Mouse (Mus musculus) lung, embryonic 14.5 days (tissue): ENCODE data around the gene Gm49383. TPM values are rescaled to one million over a fixed set of nuclear protein-coding genes. Genes with fewer than 3 reads are reported as not detected.

Source experiments
- ATAC-seq: fragments of 200-750 bp; cut with Nextera tagmentation; 2 replicates; pipeline ENCODE4 v1.8.0; 2017; ENCODE audit warnings: mild to moderate bottlenecking, moderate TSS enrichment, moderate library complexity; ENCODE audit not compliant: insufficient read depth
- DNase-seq: peaks from one replicate; pipeline ENCODE4 v3.0.0-alpha.2; 2015
- H3K27ac ChIP-seq: fragments of 300-500 bp; sonication (generic); 2 replicates; pipeline ENCODE4 v1.5.1; 2014; ENCODE audit warnings: low read depth, mild to moderate bottlenecking, moderate library complexity
- H3K27me3 ChIP-seq: fragments of 300-500 bp; sonication (generic); 2 replicates; pipeline ENCODE4 v1.6.1; 2014; ENCODE audit warnings: low read length, control low read depth; ENCODE audit not compliant: insufficient read depth
- H3K36me3 ChIP-seq: fragments of 300-500 bp; sonication (generic); 2 replicates; pipeline ENCODE4 v1.6.1; 2014; ENCODE audit warnings: control low read depth; ENCODE audit not compliant: insufficient read depth
- H3K4me1 ChIP-seq: fragments of 300-500 bp; sonication (generic); 2 replicates; pipeline ENCODE4 v1.6.1; 2014; ENCODE audit warnings: antibody characterized with exemption, control low read depth; ENCODE audit not compliant: insufficient read depth
- H3K4me2 ChIP-seq: fragments of 300-500 bp; sonication (generic); 2 replicates; pipeline ENCODE4 v1.6.1; 2014; ENCODE audit warnings: mild to moderate bottlenecking
- H3K4me3 ChIP-seq: fragments of 300-500 bp; sonication (generic); 2 replicates; pipeline ENCODE4 v1.5.1; 2014; ENCODE audit warnings: low read depth, low read length
- H3K9ac ChIP-seq: fragments of 300-500 bp; sonication (generic); 2 replicates; pipeline ENCODE4 v1.6.1; 2014
- H3K9me3 ChIP-seq: fragments of 300-500 bp; sonication (generic); 2 replicates; pipeline ENCODE4 v1.6.1; 2016; ENCODE audit warnings: low read depth, low read length, control low read depth
- CTCF ChIP-seq: IDR thresholded peaks from 2 replicates; pipeline ENCODE4 v1.5.1; 2016; ENCODE audit warnings: antibody characterized with exemption, low read depth
- WGBS: fragments of 180-500 bp; shearing (Covaris S2); extraction: QIAGEN DNeasy Blood & Tissue Kit; methylation state at CpG from one replicate; pipeline ENCODE4 v1.1.7; 2014; 5-methylcytosine and 5-hydroxymethylcytosine counted together
- polyA plus RNA-seq: library from polyadenylated mRNA; unstranded; fragments of >200 nt; fragmentation: Nextera tagmentation; extraction: Ambion mirVana; gene quantifications from 2 replicates; pipeline ENCODE4 v1.2.1, GENCODE M21; 2014

Gene Gm49383
- 31.4 and 31.6 TPM in 2 replicates for polyA plus RNA-seq

GRCm38 (mm10) chr12:69196444-69197377 lies at the start of gene Gm49383:
Gm49383 (minus strand) TSS chr12:69197104.
- under 1% methylated on average over 75 of the region's 75 CpGs for WGBS
- Histone ChIP-seq H3K36me3 (peaks cover 30% of the 10 kb centered on the region), H3K9me3 (no peaks in the 10 kb centered on the region), H3K4me1 (no peaks in the 10 kb centered on the region), H3K27ac (peak within 1 kb of the TSS; percentile 91), H3K4me3 (peak within 1 kb of the TSS; percentile 97), H3K4me2 (peak within 1 kb of the TSS; percentile 98), H3K9ac (peak within 1 kb of the TSS; percentile 81), H3K27me3 (no peaks in the 10 kb centered on the region)
- no peak for TF ChIP-seq CTCF
- DNase-seq (peak; percentile 92), ATAC-seq (peak; percentile 76)

GRCm38 (mm10) chr12:69241771-69242431 lies 45.0 kb upstream of the Gm49383 start:
- Histone ChIP-seq H3K9me3 (no peaks in the 10 kb centered on the region), H3K9ac (peak overlapping the region; percentile 86), H3K36me3 (no peaks in the 10 kb centered on the region), H3K4me3 (peak overlapping the region; percentile 68), H3K27me3 (no peaks in the 10 kb centered on the region), H3K4me2 (peak overlapping the region; percentile 75), H3K27ac (peak overlapping the region; percentile 78), H3K4me1 (no peaks in the 10 kb centered on the region)
- ATAC-seq (peak; percentile 96), DNase-seq (peak; percentile 83)
- WGBS, result under 1% methylated on average over 64 of the region's 64 CpGs
- TF ChIP-seq CTCF, result no peak

DNA sequence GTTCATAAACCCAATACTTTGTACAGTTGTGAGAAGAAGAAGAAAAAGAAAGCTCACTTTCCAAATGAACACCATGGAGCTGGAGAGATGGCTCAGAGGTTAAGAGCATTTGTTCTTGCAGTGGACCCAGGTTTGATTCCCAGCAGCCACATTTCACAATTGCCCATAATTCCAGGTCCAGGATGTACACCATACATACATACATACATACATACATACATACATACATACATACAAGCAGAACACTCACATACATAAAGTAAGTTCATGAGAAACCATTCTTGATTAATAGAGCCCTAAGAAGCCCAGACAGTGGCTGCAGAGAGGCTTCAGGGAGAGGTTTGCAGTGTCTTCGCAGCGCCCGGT lies 44.5 kb upstream of the Gm49383 start:
- Histone ChIP-seq H3K27me3 (no peaks in the 10 kb centered on the region), H3K4me3 (peak overlapping the region; percentile 68), H3K27ac (peak overlapping the region; percentile 78), H3K9ac (peak overlapping the region; percentile 86), H3K4me1 (no peaks in the 10 kb centered on the region), H3K9me3 (no peaks in the 10 kb centered on the region), H3K4me2 (peak overlapping the region; percentile 75), H3K36me3 (no peaks in the 10 kb centered on the region)
- TF ChIP-seq CTCF, result no peak
- DNase-seq, result no peak
- ATAC-seq, result no peak
- WGBS, result 0% methylated on average over 3 of the region's 3 CpGs

DNA sequence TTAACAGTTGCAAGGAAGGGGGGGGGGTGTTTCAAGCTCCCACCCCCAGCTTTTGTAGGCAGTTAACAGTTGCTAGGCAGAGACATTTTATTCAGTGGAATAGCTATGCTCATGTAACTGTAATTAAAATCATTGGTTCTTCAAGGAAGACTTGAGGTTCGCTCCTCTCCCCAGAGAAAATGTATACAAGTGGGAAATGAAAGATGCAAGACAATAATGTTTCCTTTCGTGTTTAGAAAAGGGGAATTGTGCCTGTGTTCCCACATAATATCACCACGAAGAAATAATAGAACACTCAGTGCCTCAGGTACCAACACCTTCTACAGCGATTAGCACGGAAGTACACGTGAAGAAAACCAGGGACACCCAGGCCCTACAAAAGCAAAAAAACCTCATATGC lies 44.0 kb upstream of the Gm49383 start, which contains the start of gene Klhdc1:
Klhdc1 (plus strand) TSS at position 301 of the 400 bp plus-strand sequence.
- H3K4me2 ChIP-seq, result peak within 1 kb of the TSS; percentile 75
- no peak for TF ChIP-seq CTCF
- WGBS, result 73% methylated on average over 6 of the region's 6 CpGs
- peak within 1 kb of the TSS; percentile 68 for H3K4me3 ChIP-seq
- H3K36me3 ChIP-seq, result no peaks in the 10 kb centered on the region
- H3K9ac ChIP-seq, result peak within 1 kb of the TSS; percentile 86
- H3K27me3 ChIP-seq, result no peaks in the 10 kb centered on the region
- ATAC-seq (no peak), DNase-seq (no peak)
- peak within 1 kb of the TSS; percentile 78 for H3K27ac ChIP-seq
- H3K4me1 ChIP-seq, result no peaks in the 10 kb centered on the region
- H3K9me3 ChIP-seq, result no peaks in the 10 kb centered on the region

- Histone ChIP-seq H3K27ac (no peak overlapping the region), H3K4me1 (no peaks in the 10 kb centered on the region), H3K4me2 (no peak overlapping the region), H3K27me3 (no peaks in the 10 kb centered on the region), H3K36me3 (no peaks in the 10 kb centered on the region), H3K4me3 (no peak overlapping the region), H3K9ac (no peak overlapping the region), H3K9me3 (no peaks in the 10 kb centered on the region)
- no peak for ATAC-seq
- 30% methylated on average over 3 of the region's 3 CpGs for WGBS
- peak; percentile 34 for DNase-seq
- 0 out of 2 replicates have a peak, but pooled peaks have one; percentile 11 for TF ChIP-seq CTCF
Observed at GRCm38 (mm10) chr12:69238284-69238683, 41.4 kb upstream of the Gm49383 start.

- WGBS, result 60% methylated on average over 6 of the region's 6 CpGs
- TF ChIP-seq CTCF, result no peak
- no peak overlapping the region for H3K4me2 ChIP-seq
Observed at GRCm38 (mm10) chr12:69235782-69236181, 38.9 kb upstream of the Gm49383 start.

DNA sequence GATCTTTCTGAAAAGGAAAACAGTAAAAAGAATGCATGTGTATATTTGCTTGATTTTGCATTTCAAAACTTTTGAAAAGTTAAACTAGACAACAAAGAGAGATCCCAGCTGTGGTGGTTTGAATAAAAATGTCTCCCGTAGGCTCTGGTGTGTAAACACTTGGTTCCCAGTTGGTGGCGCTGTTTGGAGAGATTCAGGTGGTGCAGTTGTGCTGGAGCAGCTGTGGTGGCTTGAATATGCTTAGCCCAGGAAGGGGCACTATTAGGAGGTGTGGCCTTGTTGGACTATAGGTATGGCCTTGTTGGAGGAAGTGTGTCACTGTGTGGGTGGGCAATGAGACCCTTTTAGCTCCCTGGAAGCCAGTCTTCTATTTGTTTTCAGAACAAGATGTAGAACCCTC lies 32.3 kb upstream of the Gm49383 start:
- TF ChIP-seq CTCF, result peak; percentile 22; the same call in 1 of the 2 replicates
- H3K27me3 ChIP-seq, result no peaks in the 10 kb centered on the region
- DNase-seq, result no peak
- peaks cover 10% of the 10 kb centered on the region; the same call in 1 of the 2 replicates for H3K36me3 ChIP-seq
- H3K4me2 ChIP-seq, result no peak overlapping the region
- H3K9ac ChIP-seq, result no peak overlapping the region
- no peak for ATAC-seq
- no peaks in the 10 kb centered on the region for H3K9me3 ChIP-seq
- H3K27ac ChIP-seq, result no peak overlapping the region
- WGBS, result 74% methylated on average over 2 of the region's 2 CpGs
- no peak overlapping the region for H3K4me3 ChIP-seq
- H3K4me1 ChIP-seq, result peaks cover 3% of the 10 kb centered on the region; the same call in 1 of the 2 replicates

More at GRCm38 (mm10) chr12:69235782-69236181, 38.9 kb upstream of the Gm49383 start:
- Histone ChIP-seq H3K9ac (no peak overlapping the region), H3K36me3 (no peaks in the 10 kb centered on the region), H3K27ac (no peak overlapping the region), H3K4me1 (no peaks in the 10 kb centered on the region), H3K9me3 (no peaks in the 10 kb centered on the region), H3K27me3 (no peaks in the 10 kb centered on the region), H3K4me3 (no peak overlapping the region)
- peak; percentile 47; the same call in 1 of the 2 replicates for ATAC-seq
- DNase-seq, result peak; percentile 20
